ENCODE assay signal across 19 mouse cellular contexts in the genomic region with DNA sequence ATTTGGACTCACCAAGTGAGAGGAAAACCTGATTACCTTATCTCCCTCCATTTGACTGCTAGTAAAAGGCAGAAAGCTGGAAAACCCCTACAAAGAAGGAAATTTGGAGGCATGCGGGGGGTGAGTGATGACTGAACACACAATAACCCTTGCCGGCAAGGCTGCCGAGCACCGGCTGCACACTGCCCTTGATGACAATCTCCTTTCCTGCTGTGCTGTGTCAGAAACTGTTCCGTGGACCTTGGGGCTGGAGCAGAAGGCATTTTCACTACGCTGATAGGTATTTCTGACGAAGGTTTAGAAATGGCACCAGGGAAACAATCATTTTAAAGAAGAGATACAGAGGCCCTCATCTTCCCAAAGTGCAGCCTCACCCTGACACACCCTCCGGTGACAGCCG.
DNase-seq lines count a peak whose midpoint lies in the region; ATAC-seq and TF ChIP-seq lines count a peak whose summit lies in the region.
"Had no signal": no experiment of that assay in that cellular context is flagged by ENCODE, and none has a peak within 500 bp of the region (broad histone marks: within the 10 kb centered on the region; RNA-seq: fewer than 3 reads in every experiment).

No protein-coding gene starts in this region.

- no peaks in the 10 kb centered on the region for H3K36me3 ChIP-seq in heart, embryonic 12.5 days
- H3K36me3 ChIP-seq in midbrain, embryonic 15.5 days (replicated peaks), result no peaks in the 10 kb centered on the region
- H3K36me3 ChIP-seq in midbrain, embryonic 10.5 days, result no peaks in the 10 kb centered on the region
- H3K36me3 ChIP-seq in liver, postnatal 0 days (replicated peaks; ENCODE audit: insufficient read depth, low read length), result no peaks in the 10 kb centered on the region
- H3K36me3 ChIP-seq: embryonic facial prominence, embryonic 10.5 days; G1E; limb, embryonic 13.5 days had no signal

- H3K4me3 ChIP-seq in heart, embryonic 12.5 days, result no peak overlapping the region
- H3K4me3 ChIP-seq in midbrain, embryonic 15.5 days, result no peak overlapping the region
- H3K4me3 ChIP-seq in midbrain, embryonic 10.5 days, result no peak overlapping the region
- H3K4me3 ChIP-seq in liver, postnatal 0 days (ENCODE audit: low read depth, low read length), result no peak overlapping the region
- H3K4me3 ChIP-seq: embryonic facial prominence, embryonic 10.5 days; erythroblast, embryonic 14.5 days; limb, embryonic 13.5 days had no signal

- H3K27ac ChIP-seq in heart, embryonic 12.5 days (ENCODE audit: poor library complexity, severe bottlenecking), result no peak overlapping the region
- H3K27ac ChIP-seq in midbrain, embryonic 15.5 days, result 0 out of 2 replicates have a peak overlapping the region, but pooled peaks have one; percentile 2
- H3K27ac ChIP-seq in midbrain, embryonic 10.5 days (replicated peaks), result no peak overlapping the region
- no peak overlapping the region for H3K27ac ChIP-seq in liver, postnatal 0 days (ENCODE audit: low read depth)
- H3K27ac ChIP-seq: embryonic facial prominence, embryonic 10.5 days; kidney, postnatal 0 days; limb, embryonic 13.5 days had no signal

- TF ChIP-seq CTCF in liver, postnatal 0 days (IDR thresholded peaks at IDR 0.05; ENCODE audit: low read depth), result no peak

- H3K4me2 ChIP-seq in heart, embryonic 12.5 days, result 0 out of 2 replicates have a peak overlapping the region, but pooled peaks have one; percentile 6
- H3K4me2 ChIP-seq in midbrain, embryonic 15.5 days, result no peak overlapping the region
- no peak overlapping the region for H3K4me2 ChIP-seq in liver, postnatal 0 days (ENCODE audit: low read depth, low read length)
- H3K4me2 ChIP-seq: limb, embryonic 13.5 days had no signal

- no peaks in the 10 kb centered on the region for H3K9me3 ChIP-seq in heart, embryonic 12.5 days (replicated peaks)
- no peaks in the 10 kb centered on the region for H3K9me3 ChIP-seq in midbrain, embryonic 15.5 days
- H3K9me3 ChIP-seq in midbrain, embryonic 10.5 days (replicated peaks), result no peaks in the 10 kb centered on the region
- no peaks in the 10 kb centered on the region for H3K9me3 ChIP-seq in liver, postnatal 0 days (ENCODE audit: low read length)
- H3K9me3 ChIP-seq: embryonic facial prominence, embryonic 10.5 days; G1E; limb, embryonic 13.5 days had no signal

- no peak for ATAC-seq in heart, embryonic 12.5 days (ENCODE audit: insufficient number of reproducible peaks, low FRiP score)
- ATAC-seq in midbrain, embryonic 15.5 days (replicated peaks), result no peak
- peak; percentile 41 for ATAC-seq in megakaryocyte progenitor cell, adult 5-6 weeks (replicated peaks; ENCODE audit: poor library complexity)
- no peak for ATAC-seq in liver, postnatal 0 days
- ATAC-seq: intestine, embryonic 16.5 days had no signal

- peak; percentile 34 for DNase-seq in cerebellum, adult 9-10 months
- DNase-seq in cerebellum, postnatal 4 days (ENCODE audit: low spot score in 2 of 2), result no peak
- no peak for DNase-seq in heart, postnatal 4 days
- no peak for DNase-seq in midbrain, embryonic 10.5 days (ENCODE audit: low spot score)
- no peak for DNase-seq in liver, postnatal 0 days
- DNase-seq: lung, adult 18-20 months; lung, postnatal 4 days; right cerebral cortex, adult 18-20 months; spleen, adult 18-20 months; thymus, postnatal 25 days had no signal

- H3K27me3 ChIP-seq in heart, embryonic 12.5 days (replicated peaks), result no peaks in the 10 kb centered on the region
- no peaks in the 10 kb centered on the region for H3K27me3 ChIP-seq in midbrain, embryonic 15.5 days (replicated peaks)
- H3K27me3 ChIP-seq in midbrain, embryonic 10.5 days (ENCODE audit: low read depth, poor library complexity, severe bottlenecking), result no peaks in the 10 kb centered on the region
- no peaks in the 10 kb centered on the region for H3K27me3 ChIP-seq in liver, postnatal 0 days (ENCODE audit: insufficient read depth, low read length)
- H3K27me3 ChIP-seq: limb, embryonic 13.5 days had no signal

- no peak for TF ChIP-seq EP300 in liver, postnatal 0 days (IDR thresholded peaks at IDR 0.05; ENCODE audit: low read depth)

- H3K4me1 ChIP-seq in heart, embryonic 12.5 days (replicated peaks), result peaks cover 20% of the 10 kb centered on the region
- H3K4me1 ChIP-seq in midbrain, embryonic 15.5 days, result peaks cover 20% of the 10 kb centered on the region
- peaks cover 8% of the 10 kb centered on the region for H3K4me1 ChIP-seq in midbrain, embryonic 10.5 days
- H3K4me1 ChIP-seq in liver, postnatal 0 days (ENCODE audit: insufficient read depth), result no peaks in the 10 kb centered on the region
- H3K4me1 ChIP-seq: embryonic facial prominence, embryonic 10.5 days; limb, embryonic 13.5 days had no signal

- H3K9ac ChIP-seq in heart, embryonic 12.5 days, result no peak overlapping the region
- no peak overlapping the region for H3K9ac ChIP-seq in midbrain, embryonic 15.5 days
- H3K9ac ChIP-seq in liver, postnatal 0 days (replicated peaks), result no peak overlapping the region
- H3K9ac ChIP-seq: limb, embryonic 13.5 days had no signal

- 18% methylated on average over 9 of the region's 9 CpGs for WGBS in heart, embryonic 12.5 days
- WGBS in midbrain, embryonic 15.5 days, result 43% methylated on average over 9 of the region's 9 CpGs
- WGBS in midbrain, embryonic 10.5 days, result 70% methylated on average over 9 of the region's 9 CpGs
- 58% methylated on average over 9 of the region's 9 CpGs for WGBS in liver, postnatal 0 days (ENCODE audit: insufficient replicate concordance)
